Mouse (Mus musculus): Measurements from ENCODE around the gene Cct5. TPM values are rescaled to one million over a fixed set of nuclear protein-coding genes. Genes with fewer than 3 reads are reported as not detected.

Cct5 gene
- polyA plus RNA-seq, 1 experiment from 2014 or later, result 828 TPM

- H3K4me2 ChIP-seq (ENCODE audit: low read depth, low read length), result no peak overlapping the region
These were observed 29.8 kb upstream of the Cct5 start for GRCm38 (mm10) chr15:31631396-31631858.

DNA sequence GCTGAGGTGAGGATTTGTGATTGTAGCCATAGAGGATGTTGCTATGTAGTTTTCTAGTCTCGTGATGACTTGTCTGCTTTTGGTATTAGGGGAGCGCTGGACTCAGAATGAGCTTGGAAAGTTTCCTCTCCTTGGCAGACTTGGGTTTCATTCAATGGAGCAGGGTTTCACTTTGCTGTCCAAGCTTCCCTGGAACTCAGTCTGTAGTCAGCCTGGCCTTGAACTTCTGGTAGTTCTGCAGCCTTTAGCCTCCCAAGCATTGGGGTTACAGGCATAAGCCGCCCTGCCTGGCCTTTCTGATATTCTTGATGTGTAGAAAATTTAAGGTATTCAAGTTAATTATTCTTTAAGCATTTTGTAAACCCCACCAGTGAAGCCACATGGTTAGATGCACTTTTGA lies 28.0 kb upstream of the Cct5 start:
- no peaks in the 10 kb centered on the region for H3K9me3 ChIP-seq (replicated peaks; ENCODE audit: control insufficient read depth, low read length)
- ATAC-seq (replicated peaks; ENCODE audit: insufficient number of reproducible peaks, low FRiP score, low TSS enrichment, low read depth) (no peak), DNase-seq (ENCODE audit: low spot score) (no peak)
- H3K4me3 ChIP-seq (ENCODE audit: low read depth, low read length), result no peak overlapping the region
- no peak overlapping the region for H3K9ac ChIP-seq (replicated peaks; ENCODE audit: low read length)
- H3K4me2 ChIP-seq (ENCODE audit: low read depth, low read length), result no peak overlapping the region
- WGBS, result 87% methylated on average over 3 of the region's 3 CpGs
- H3K27me3 ChIP-seq (ENCODE audit: control insufficient read depth, insufficient read depth, low read length), result no peaks in the 10 kb centered on the region
- H3K27ac ChIP-seq (replicated peaks; ENCODE audit: low read depth, low read length), result no peak overlapping the region
- no peaks in the 10 kb centered on the region for H3K36me3 ChIP-seq (replicated peaks; ENCODE audit: control insufficient read depth, insufficient read depth, low read depth, low read length)
- H3K4me1 ChIP-seq (ENCODE audit: control insufficient read depth, insufficient read depth, low read length), result no peaks in the 10 kb centered on the region

More at GRCm38 (mm10) chr15:31631396-31631858, 29.8 kb upstream of the Cct5 start:
- ATAC-seq (replicated peaks; ENCODE audit: insufficient number of reproducible peaks, low FRiP score, low TSS enrichment, low read depth), result peak; percentile 44; the same call in 1 of the 2 replicates
- Histone ChIP-seq H3K27me3 (ENCODE audit: control insufficient read depth, insufficient read depth, low read length) (no peaks in the 10 kb centered on the region), H3K27ac (replicated peaks; ENCODE audit: low read depth, low read length) (no peak overlapping the region), H3K9me3 (replicated peaks; ENCODE audit: control insufficient read depth, low read length) (no peaks in the 10 kb centered on the region), H3K4me3 (ENCODE audit: low read depth, low read length) (no peak overlapping the region), H3K4me1 (ENCODE audit: control insufficient read depth, insufficient read depth, low read length) (no peaks in the 10 kb centered on the region), H3K9ac (replicated peaks; ENCODE audit: low read length) (no peak overlapping the region), H3K36me3 (replicated peaks; ENCODE audit: control insufficient read depth, insufficient read depth, low read depth, low read length) (no peaks in the 10 kb centered on the region)
- WGBS, result 63% methylated on average over 12 of the region's 12 CpGs
- DNase-seq (ENCODE audit: low spot score), result peak; percentile 52

DNA sequence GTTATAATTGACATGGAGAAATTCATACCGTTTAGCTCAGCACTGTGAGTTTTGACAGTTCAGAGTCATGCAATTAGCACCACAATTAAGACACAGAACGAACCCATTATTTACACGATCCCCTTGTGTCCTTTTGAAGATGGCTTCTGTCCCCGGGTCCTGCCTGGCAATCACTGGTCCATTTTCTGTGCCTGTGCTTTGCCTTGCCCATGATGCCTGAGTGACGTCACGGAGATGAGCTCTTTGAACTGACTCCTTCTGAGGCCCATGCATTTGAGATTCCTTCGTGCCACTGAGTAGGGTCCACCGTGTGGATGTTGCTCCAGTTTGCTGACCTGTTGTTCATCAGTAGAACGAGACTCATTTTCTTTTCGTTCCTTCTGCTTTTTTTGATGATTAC lies 26.6 kb upstream of the Cct5 start:
- no peak overlapping the region for H3K4me3 ChIP-seq (ENCODE audit: low read depth, low read length)
- H3K9me3 ChIP-seq (replicated peaks; ENCODE audit: control insufficient read depth, low read length), result no peaks in the 10 kb centered on the region; the same call in 1 of the 2 replicates
- no peak overlapping the region for H3K4me2 ChIP-seq (ENCODE audit: low read depth, low read length)
- ATAC-seq (replicated peaks; ENCODE audit: insufficient number of reproducible peaks, low FRiP score, low TSS enrichment, low read depth) (no peak), DNase-seq (ENCODE audit: low spot score) (no peak)
- H3K4me1 ChIP-seq (ENCODE audit: control insufficient read depth, insufficient read depth, low read length), result no peaks in the 10 kb centered on the region
- H3K9ac ChIP-seq (replicated peaks; ENCODE audit: low read length), result no peak overlapping the region
- 70% methylated on average over 10 of the region's 10 CpGs for WGBS
- no peak overlapping the region for H3K27ac ChIP-seq (replicated peaks; ENCODE audit: low read depth, low read length)
- no peaks in the 10 kb centered on the region for H3K27me3 ChIP-seq (ENCODE audit: control insufficient read depth, insufficient read depth, low read length)
- no peaks in the 10 kb centered on the region for H3K36me3 ChIP-seq (replicated peaks; ENCODE audit: control insufficient read depth, insufficient read depth, low read depth, low read length)

DNA sequence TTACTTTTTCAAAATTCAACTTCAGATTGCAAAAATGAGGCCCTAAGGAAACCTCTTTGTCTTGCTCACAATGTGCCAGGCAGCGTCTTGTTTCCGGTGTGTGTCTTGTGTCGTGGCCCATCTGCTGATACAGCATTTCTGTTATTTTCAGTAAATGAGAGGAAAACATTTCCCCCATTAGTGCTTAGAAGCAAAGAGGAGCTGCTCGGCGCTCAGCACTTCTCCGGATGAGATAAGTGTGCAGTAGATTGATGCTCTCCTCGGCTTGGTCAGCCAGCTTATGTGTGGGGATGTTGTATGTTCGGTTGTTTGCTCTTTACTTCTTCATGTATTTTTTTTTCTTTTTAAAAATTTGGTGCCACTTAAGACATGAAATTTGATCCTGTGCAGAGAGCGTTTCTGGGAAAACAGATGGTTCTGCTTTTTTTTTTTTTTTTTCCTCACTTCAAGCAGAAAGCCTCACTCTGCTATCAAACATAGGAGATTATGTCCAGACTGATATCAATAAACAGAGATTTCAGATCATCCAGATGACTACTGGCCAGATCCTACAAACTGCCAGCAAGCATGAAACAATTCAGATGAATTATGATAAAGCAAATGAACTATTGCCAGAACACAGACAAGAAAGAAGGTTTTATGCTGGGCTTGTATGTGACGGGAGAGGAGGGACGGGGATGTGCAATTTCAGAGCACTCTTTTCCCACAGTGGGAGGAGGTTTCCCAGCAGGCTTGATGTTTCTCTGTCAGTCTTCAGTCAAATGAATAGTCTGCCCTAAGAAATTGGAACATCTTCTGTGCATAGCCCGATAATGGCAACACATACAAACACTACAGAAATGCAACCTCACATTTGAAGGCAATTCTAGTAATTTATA lies 25.9 kb upstream of the Cct5 start:
- whole genome bisulfite sequencing, result 36% methylated on average over 12 of the region's 12 CpGs
- H3K36me3 ChIP-seq (replicated peaks; ENCODE audit: control insufficient read depth, insufficient read depth, low read depth, low read length), result no peaks in the 10 kb centered on the region
- H3K4me3 ChIP-seq (ENCODE audit: low read depth, low read length), result no peak overlapping the region
- peak overlapping the region; percentile 57 for H3K27ac ChIP-seq (replicated peaks; ENCODE audit: low read depth, low read length)
- ATAC-seq (replicated peaks; ENCODE audit: insufficient number of reproducible peaks, low FRiP score, low TSS enrichment, low read depth) (no peak), DNase-seq (ENCODE audit: low spot score) (peak; percentile 36)
- no peaks in the 10 kb centered on the region; the same call in 1 of the 2 replicates for H3K9me3 ChIP-seq (replicated peaks; ENCODE audit: control insufficient read depth, low read length)
- H3K27me3 ChIP-seq (ENCODE audit: control insufficient read depth, insufficient read depth, low read length), result no peaks in the 10 kb centered on the region
- no peak overlapping the region for H3K4me2 ChIP-seq (ENCODE audit: low read depth, low read length)
- peak overlapping the region; percentile 29 for H3K9ac ChIP-seq (replicated peaks; ENCODE audit: low read length)
- H3K4me1 ChIP-seq (ENCODE audit: control insufficient read depth, insufficient read depth, low read length), result no peaks in the 10 kb centered on the region

GRCm38 (mm10) chr15:31619521-31619920 lies 17.9 kb upstream of the Cct5 start:
- Histone ChIP-seq H3K27me3 (ENCODE audit: control insufficient read depth, insufficient read depth, low read length) (no peaks in the 10 kb centered on the region), H3K4me3 (ENCODE audit: low read depth, low read length) (no peak overlapping the region), H3K4me2 (ENCODE audit: low read depth, low read length) (no peak overlapping the region), H3K9ac (replicated peaks; ENCODE audit: low read length) (no peak overlapping the region), H3K27ac (replicated peaks; ENCODE audit: low read depth, low read length) (no peak overlapping the region), H3K9me3 (replicated peaks; ENCODE audit: control insufficient read depth, low read length) (no peaks in the 10 kb centered on the region; the same call in 1 of the 2 replicates), H3K36me3 (replicated peaks; ENCODE audit: control insufficient read depth, insufficient read depth, low read depth, low read length) (no peaks in the 10 kb centered on the region; the same call in 1 of the 2 replicates), H3K4me1 (ENCODE audit: control insufficient read depth, insufficient read depth, low read length) (no peaks in the 10 kb centered on the region)
- WGBS, result 92% methylated on average over 8 of the region's 8 CpGs
- DNase-seq (ENCODE audit: low spot score), result no peak
- ATAC-seq (replicated peaks; ENCODE audit: insufficient number of reproducible peaks, low FRiP score, low TSS enrichment, low read depth), result no peak

DNA sequence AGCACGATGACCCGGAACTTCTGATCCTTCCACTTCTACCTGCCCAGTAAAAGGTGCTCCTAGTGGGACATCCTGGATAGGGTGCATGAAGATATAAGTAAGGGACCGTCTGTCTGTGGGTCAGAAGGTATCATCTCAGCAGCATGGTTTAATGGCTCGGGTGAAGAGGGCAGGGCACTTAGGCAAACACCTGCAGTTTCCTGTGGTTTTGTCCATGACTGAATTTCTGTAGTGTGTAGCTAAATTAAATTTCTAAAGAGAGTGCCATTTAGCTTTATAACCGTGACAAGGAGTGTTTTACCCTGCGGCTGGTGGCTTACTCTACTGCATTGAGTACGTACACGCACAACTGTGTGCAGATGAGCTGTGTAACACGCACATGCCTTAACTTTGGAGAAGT lies 15.7 kb upstream of the Cct5 start:
- no peak overlapping the region for H3K9ac ChIP-seq (replicated peaks; ENCODE audit: low read length)
- H3K4me3 ChIP-seq (ENCODE audit: low read depth, low read length), result no peak overlapping the region
- H3K9me3 ChIP-seq (replicated peaks; ENCODE audit: control insufficient read depth, low read length), result no peaks in the 10 kb centered on the region
- WGBS, result 89% methylated on average over 9 of the region's 9 CpGs
- H3K4me1 ChIP-seq (ENCODE audit: control insufficient read depth, insufficient read depth, low read length), result no peaks in the 10 kb centered on the region
- no peaks in the 10 kb centered on the region; the same call in 1 of the 2 replicates for H3K36me3 ChIP-seq (replicated peaks; ENCODE audit: control insufficient read depth, insufficient read depth, low read depth, low read length)
- H3K4me2 ChIP-seq (ENCODE audit: low read depth, low read length), result no peak overlapping the region
- no peak for DNase-seq (ENCODE audit: low spot score)
- no peak overlapping the region for H3K27ac ChIP-seq (replicated peaks; ENCODE audit: low read depth, low read length)
- no peak for ATAC-seq (replicated peaks; ENCODE audit: insufficient number of reproducible peaks, low FRiP score, low TSS enrichment, low read depth)
- H3K27me3 ChIP-seq (ENCODE audit: control insufficient read depth, insufficient read depth, low read length), result no peaks in the 10 kb centered on the region

- ATAC-seq (replicated peaks; ENCODE audit: insufficient number of reproducible peaks, low FRiP score, low TSS enrichment, low read depth), result no peak
- Histone ChIP-seq H3K27ac (replicated peaks; ENCODE audit: low read depth, low read length) (no peak overlapping the region), H3K9me3 (replicated peaks; ENCODE audit: control insufficient read depth, low read length) (no peaks in the 10 kb centered on the region), H3K4me2 (ENCODE audit: low read depth, low read length) (no peak overlapping the region), H3K9ac (replicated peaks; ENCODE audit: low read length) (no peak overlapping the region), H3K27me3 (ENCODE audit: control insufficient read depth, insufficient read depth, low read length) (no peaks in the 10 kb centered on the region), H3K4me3 (ENCODE audit: low read depth, low read length) (no peak overlapping the region), H3K4me1 (ENCODE audit: control insufficient read depth, insufficient read depth, low read length) (no peaks in the 10 kb centered on the region), H3K36me3 (replicated peaks; ENCODE audit: control insufficient read depth, insufficient read depth, low read depth, low read length) (no peaks in the 10 kb centered on the region; the same call in 1 of the 2 replicates)
- no peak for DNase-seq (ENCODE audit: low spot score)
- WGBS, result 53% methylated on average over 2 of the region's 2 CpGs
These were observed 13.1 kb upstream of the Cct5 start for GRCm38 (mm10) chr15:31614666-31615065.

DNA sequence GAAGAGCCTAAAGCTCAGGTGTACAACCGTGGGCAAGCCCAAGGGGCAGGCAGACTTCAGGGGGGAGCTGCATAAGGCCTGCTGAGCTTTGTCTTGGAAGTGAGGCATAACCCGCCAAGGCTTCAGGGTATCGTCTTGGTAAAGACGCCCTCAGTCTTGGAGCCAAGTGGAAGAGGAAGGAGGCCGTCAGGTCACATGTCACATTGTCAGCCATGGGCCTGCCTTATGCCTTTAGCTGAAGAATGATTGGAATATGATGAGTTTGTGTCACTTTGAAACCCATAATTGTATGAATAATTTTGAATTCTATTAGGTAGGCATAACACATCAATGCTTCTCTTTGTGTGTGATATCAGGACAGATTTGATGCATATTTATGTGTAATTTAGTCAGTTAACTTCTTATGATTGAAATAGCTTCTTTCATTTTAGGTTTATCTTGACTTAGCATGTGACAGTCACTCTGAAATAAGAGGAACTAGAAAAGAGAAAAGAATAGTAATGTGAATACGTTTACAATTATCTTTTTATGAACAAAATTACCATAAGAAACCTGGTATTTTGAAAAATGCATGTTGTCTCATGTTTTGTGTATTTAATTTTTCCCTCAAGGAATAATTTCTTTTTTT lies 12.3 kb upstream of the Cct5 start:
- no peak for DNase-seq (ENCODE audit: low spot score)
- no peak overlapping the region for H3K4me3 ChIP-seq (ENCODE audit: low read depth, low read length)
- no peaks in the 10 kb centered on the region for H3K9me3 ChIP-seq (replicated peaks; ENCODE audit: control insufficient read depth, low read length)
- WGBS, result 89% methylated on average over 6 of the region's 6 CpGs
- H3K27me3 ChIP-seq (ENCODE audit: control insufficient read depth, insufficient read depth, low read length), result no peaks in the 10 kb centered on the region
- H3K36me3 ChIP-seq (replicated peaks; ENCODE audit: control insufficient read depth, insufficient read depth, low read depth, low read length), result no peaks in the 10 kb centered on the region
- no peak for ATAC-seq (replicated peaks; ENCODE audit: insufficient number of reproducible peaks, low FRiP score, low TSS enrichment, low read depth)
- no peak overlapping the region for H3K9ac ChIP-seq (replicated peaks; ENCODE audit: low read length)
- H3K27ac ChIP-seq (replicated peaks; ENCODE audit: low read depth, low read length), result no peak overlapping the region
- H3K4me1 ChIP-seq (ENCODE audit: control insufficient read depth, insufficient read depth, low read length), result no peaks in the 10 kb centered on the region
- H3K4me2 ChIP-seq (ENCODE audit: low read depth, low read length), result no peak overlapping the region

Measured in embryonic facial prominence, embryonic 11.5 days (tissue).